Mouse (Mus musculus) kidney, postnatal 0 days (tissue): ENCODE results near the gene Olfr1469. TPM values are rescaled to one million over a fixed set of nuclear protein-coding genes. Genes with fewer than 3 reads are reported as not detected.
"Not testable (repeated sequence)": the region's sequence is repeated elsewhere in the genome, so short reads cannot be mapped to it uniquely, and the experiment has no call there.

Experiments used
- ATAC-seq: fragments of 200-750 bp; cut with Nextera tagmentation; replicated peaks from 2 replicates; pipeline ENCODE4 v1.8.0; 2017; ENCODE audit warnings: low read depth, moderate number of reproducible peaks, moderate TSS enrichment, moderate library complexity; ENCODE audit not compliant: low FRiP score
- DNase-seq: peaks from one replicate; pipeline ENCODE4 v3.0.0-alpha.2; 2016; ENCODE audit warnings: low spot score
- H3K27ac ChIP-seq: fragments of 300-500 bp; sonication (generic); 2 replicates; pipeline ENCODE4 v1.5.1; 2014; ENCODE audit warnings: mild to moderate bottlenecking
- H3K27me3 ChIP-seq: fragments of 300-500 bp; sonication (generic); 2 replicates; pipeline ENCODE4 v1.6.1; 2014; ENCODE audit warnings: low read length, mixed read lengths; ENCODE audit not compliant: insufficient read depth
- H3K36me3 ChIP-seq: fragments of 300-500 bp; sonication (generic); 2 replicates; pipeline ENCODE4 v1.6.1; 2014; ENCODE audit warnings: low read length, mixed read lengths; ENCODE audit not compliant: insufficient read depth
- H3K4me1 ChIP-seq: fragments of 300-500 bp; sonication (generic); replicated peaks from 2 replicates; pipeline ENCODE4 v1.6.1; 2014; ENCODE audit warnings: antibody characterized with exemption, low read length, mixed read lengths; ENCODE audit not compliant: insufficient read depth
- H3K4me2 ChIP-seq: fragments of 300-500 bp; sonication (generic); 2 replicates; pipeline ENCODE4 v1.6.1; 2014; ENCODE audit warnings: mild to moderate bottlenecking, low read length, moderate library complexity, mixed read lengths
- H3K4me3 ChIP-seq: fragments of 300-500 bp; sonication (generic); replicated peaks from 2 replicates; pipeline ENCODE4 v1.5.1; 2014; ENCODE audit warnings: low read depth, low read length
- H3K9ac ChIP-seq: fragments of 300-500 bp; sonication (generic); 2 replicates; pipeline ENCODE4 v1.6.1; 2014; ENCODE audit warnings: low read depth, low read length
- H3K9me3 ChIP-seq: fragments of 300-500 bp; sonication (generic); replicated peaks from 2 replicates; pipeline ENCODE4 v1.6.1; 2016; ENCODE audit warnings: low read length, inconsistent platforms, mixed read lengths
- CTCF ChIP-seq: IDR thresholded peaks from 2 replicates; pipeline ENCODE4 v1.5.1; 2016; ENCODE audit warnings: antibody characterized with exemption, low read depth, mild to moderate bottlenecking, moderate library complexity
- WGBS: fragments of 180-500 bp; shearing (Covaris S2); extraction: QIAGEN DNeasy Blood & Tissue Kit; methylation state at CpG from one replicate; pipeline ENCODE4 v1.1.7; 2014; 5-methylcytosine and 5-hydroxymethylcytosine counted together
- polyA plus RNA-seq: library from polyadenylated mRNA; unstranded; fragments of >200 nt; fragmentation: Nextera tagmentation; extraction: Ambion mirVana; gene quantifications from 2 replicates; pipeline ENCODE4 v1.2.1, GENCODE M21; 2015

Olfr1469 gene
- polyA plus RNA-seq: not detected in 2 replicates

- H3K4me1 ChIP-seq: no peaks in the 10 kb centered on the region
- H3K9ac ChIP-seq: no peak within 1 kb of the TSS
- H3K27me3 ChIP-seq: no peaks in the 10 kb centered on the region
- no peak within 1 kb of the TSS for H3K27ac ChIP-seq
- no peak within 1 kb of the TSS for H3K4me2 ChIP-seq
- H3K9me3 ChIP-seq: no peaks in the 10 kb centered on the region
- DNase-seq: no peak
- WGBS: 78% methylated on average over 2 of the region's 2 CpGs
- no peak for ATAC-seq
- H3K36me3 ChIP-seq: no peaks in the 10 kb centered on the region
- no peak within 1 kb of the TSS for H3K4me3 ChIP-seq
- no peak for TF ChIP-seq CTCF
Observed at GRCm38 (mm10) chr19:13407549-13407948, at the start of gene Olfr1469. Olfr1469 (plus strand) TSS chr19:13407849.

DNA sequence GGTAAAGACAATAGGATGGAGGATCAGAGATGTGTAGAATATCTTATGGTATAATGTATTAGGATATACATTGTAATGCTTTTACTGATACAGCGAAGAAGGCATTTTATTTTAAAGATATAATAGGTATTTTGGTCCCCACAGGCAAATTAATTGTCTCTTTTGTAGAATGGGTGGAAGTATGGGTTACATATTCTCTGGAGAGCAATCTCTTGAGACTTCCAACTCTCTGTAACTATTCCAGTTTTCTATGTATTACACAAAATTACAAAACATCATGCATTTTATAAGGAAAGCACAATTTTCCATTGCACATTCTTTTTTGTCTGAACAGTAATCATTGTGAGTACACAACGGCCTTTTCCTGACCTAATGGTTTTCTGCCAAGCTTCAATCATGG is 45.7 kb upstream of the Olfr1469 start, which contains the start of gene Olfr1467:
Gene Olfr1467 (plus strand): TSS at position 301 of the 400 bp plus-strand sequence.
- H3K4me2 ChIP-seq: no peak within 1 kb of the TSS
- no peaks in the 10 kb centered on the region for H3K36me3 ChIP-seq
- WGBS: 62% methylated on average over 2 of the region's 2 CpGs
- H3K9me3 ChIP-seq: no peaks in the 10 kb centered on the region; the same call in 1 of the 2 replicates
- DNase-seq (no peak), ATAC-seq (no peak)
- no peak within 1 kb of the TSS for H3K27ac ChIP-seq
- no peak for TF ChIP-seq CTCF
- H3K4me1 ChIP-seq: no peaks in the 10 kb centered on the region
- H3K9ac ChIP-seq: no peak within 1 kb of the TSS
- H3K27me3 ChIP-seq: no peaks in the 10 kb centered on the region
- H3K4me3 ChIP-seq: no peak within 1 kb of the TSS

DNA sequence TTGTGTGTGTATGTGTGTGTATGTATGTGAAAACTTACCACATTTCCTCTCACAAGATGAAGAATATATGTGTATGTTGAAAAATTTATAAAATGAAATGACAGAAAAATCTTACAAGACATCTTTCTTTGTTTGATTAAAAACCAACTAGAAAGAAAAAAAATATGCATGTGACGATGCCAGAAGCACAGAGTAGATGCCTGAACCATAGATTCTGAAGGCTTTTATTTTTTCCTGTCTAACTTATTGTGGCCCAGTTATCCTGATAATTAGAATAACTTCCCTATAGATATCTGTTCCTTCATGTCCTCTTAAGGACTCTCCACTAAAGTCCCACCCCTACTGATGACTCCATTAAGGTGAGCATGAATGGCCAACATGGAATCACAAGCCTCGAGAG is 35.5 kb downstream of the Olfr1469 start, which contains the start of gene Olfr1471:
Gene Olfr1471 (plus strand): TSS at position 301 of the 400 bp plus-strand sequence.
- not testable (repeated sequence) for DNase-seq, H3K36me3 ChIP-seq, H3K27ac ChIP-seq, H3K9me3 ChIP-seq, H3K4me3 ChIP-seq, H3K27me3 ChIP-seq, ATAC-seq, H3K4me1 ChIP-seq, H3K4me2 ChIP-seq, H3K9ac ChIP-seq
- WGBS: 81% methylated on average over 2 of the region's 2 CpGs

DNA sequence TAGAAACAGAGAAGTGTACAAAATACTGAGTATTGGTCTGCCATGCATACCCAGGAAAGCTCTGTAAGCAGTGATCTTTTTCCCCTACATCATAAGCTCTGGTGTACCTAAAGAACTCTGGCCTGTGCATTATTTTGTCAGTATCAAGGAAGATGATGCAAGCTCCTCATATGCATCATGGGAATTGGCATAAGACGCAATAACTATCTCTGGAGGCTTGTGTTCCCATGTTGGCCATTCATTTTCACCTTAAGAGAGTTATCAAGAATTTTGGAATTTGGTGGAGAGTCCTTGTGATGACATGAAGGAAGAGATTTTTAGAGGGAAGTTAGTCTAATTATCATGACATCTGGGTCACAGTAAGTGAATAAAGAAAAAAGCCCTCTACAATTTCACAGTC is 48.3 kb downstream of the Olfr1469 start, which contains the start of gene Olfr1472:
Gene Olfr1472 (minus strand): TSS at position 101 of the 400 bp plus-strand sequence.
- WGBS: 83% methylated on average over 1 of the region's 1 CpGs
- no peak within 1 kb of the TSS for H3K9ac ChIP-seq

More for the DNA sequence above, 48.3 kb downstream of the Olfr1469 start, which contains the start of gene Olfr1472:
- ATAC-seq: no peak
- Histone ChIP-seq H3K4me1 (no peaks in the 10 kb centered on the region), H3K4me3 (no peak within 1 kb of the TSS), H3K4me2 (no peak within 1 kb of the TSS), H3K36me3 (no peaks in the 10 kb centered on the region), H3K27me3 (no peaks in the 10 kb centered on the region), H3K27ac (no peak within 1 kb of the TSS), H3K9me3 (no peaks in the 10 kb centered on the region)
- DNase-seq: no peak
- no peak for TF ChIP-seq CTCF

Other genes with a start within 250 kb of the Olfr1469 start
- not detected in 2 replicates for gene Olfr1461, start 244.8 kb upstream of the Olfr1469 start, polyA plus RNA-seq
- gene Olfr1462, start 222.1 kb upstream of the Olfr1469 start, polyA plus RNA-seq: not detected in 2 replicates
- not detected in 2 replicates for gene Olfr1463, start 176.5 kb upstream of the Olfr1469 start, polyA plus RNA-seq
- gene Olfr1465, start 92.3 kb upstream of the Olfr1469 start, polyA plus RNA-seq: not detected in 2 replicates
- not detected in 2 replicates for gene Olfr1466, start 69.0 kb upstream of the Olfr1469 start, polyA plus RNA-seq
- gene Olfr1467, start 45.6 kb upstream of the Olfr1469 start, polyA plus RNA-seq: not detected in 2 replicates
- gene Olfr1471, start 35.6 kb downstream of the Olfr1469 start, polyA plus RNA-seq: not detected in 2 replicates
- gene Olfr1472, start 48.2 kb downstream of the Olfr1469 start, polyA plus RNA-seq: not detected in 2 replicates
- gene Olfr1474, start 61.7 kb downstream of the Olfr1469 start, polyA plus RNA-seq: not detected in 2 replicates
- not detected in 2 replicates for gene Olfr1475, start 72.3 kb downstream of the Olfr1469 start, polyA plus RNA-seq
- not detected in 2 replicates for gene Olfr1477, start 92.7 kb downstream of the Olfr1469 start, polyA plus RNA-seq
- not detected in 2 replicates for gene Olfr1480, start 120.1 kb downstream of the Olfr1469 start, polyA plus RNA-seq
- not detected in 2 replicates for gene Olfr1484, start 175.7 kb downstream of the Olfr1469 start, polyA plus RNA-seq
- gene Olfr1487, start 209.5 kb downstream of the Olfr1469 start, polyA plus RNA-seq: not detected in 2 replicates
- gene Olfr1489, start 223.8 kb downstream of the Olfr1469 start, polyA plus RNA-seq: not detected in 2 replicates
- gene Olfr1490, start 243.2 kb downstream of the Olfr1469 start, polyA plus RNA-seq: not detected in 2 replicates